Mouse (Mus musculus): ENCODE measurements at regions not wholly inside any gene's neighbourhood (a gene's known extent, or its start where the extent isn't known, plus 50 kb on each side); places are given as distances from the start of the nearest gene placed in this dataset.

DNA sequence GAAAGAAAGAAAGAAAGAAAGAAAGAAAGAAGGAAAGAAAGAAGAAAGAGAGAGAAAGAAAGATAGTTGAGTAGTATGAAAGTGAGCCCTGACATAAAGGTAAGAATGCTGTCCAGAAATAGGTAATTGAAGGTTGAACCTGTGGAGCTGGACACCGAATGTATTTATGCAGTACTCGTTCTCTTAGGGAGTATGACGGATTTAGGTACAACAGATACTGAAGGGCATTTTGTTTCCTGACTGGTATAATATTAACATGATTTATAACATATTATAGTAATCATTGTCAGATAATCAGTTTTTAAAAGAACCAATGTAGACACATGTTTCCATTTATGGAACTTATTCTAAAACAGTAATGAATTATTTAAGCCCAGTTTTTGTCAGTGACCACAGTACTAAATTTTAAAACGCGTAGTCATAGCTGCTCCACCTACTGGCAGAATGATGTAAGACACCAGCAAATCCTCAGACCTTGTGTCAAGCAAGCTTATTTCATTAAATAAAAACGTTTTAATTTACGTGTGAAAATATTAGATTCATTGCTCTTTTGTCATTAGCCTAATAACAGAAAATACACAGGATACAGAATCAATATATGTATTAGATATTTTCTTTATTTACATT lies 191.0 kb downstream of the Vgll3 start:
- Histone ChIP-seq H3K36me3 (ENCODE audit: insufficient read depth, low read length) (no peaks in the 10 kb centered on the region), H3K9me3 (ENCODE audit: low read length) (no peaks in the 10 kb centered on the region), H3K4me3 (replicated peaks; ENCODE audit: low read length) (no peak overlapping the region), H3K27me3 (ENCODE audit: insufficient read depth, low read length) (no peaks in the 10 kb centered on the region), H3K4me1 (replicated peaks; ENCODE audit: low read depth, low read length) (no peaks in the 10 kb centered on the region)
- TF ChIP-seq CTCF (conservative IDR thresholded peaks at IDR 0.05; ENCODE audit: low read length) (peak; percentile 69), POU5F1 (IDR thresholded peaks at IDR 0.05; ENCODE audit: borderline replicate concordance, low read length) (no peak), NANOG (IDR thresholded peaks at IDR 0.05; ENCODE audit: borderline replicate concordance, low read length) (no peak)

DNA sequence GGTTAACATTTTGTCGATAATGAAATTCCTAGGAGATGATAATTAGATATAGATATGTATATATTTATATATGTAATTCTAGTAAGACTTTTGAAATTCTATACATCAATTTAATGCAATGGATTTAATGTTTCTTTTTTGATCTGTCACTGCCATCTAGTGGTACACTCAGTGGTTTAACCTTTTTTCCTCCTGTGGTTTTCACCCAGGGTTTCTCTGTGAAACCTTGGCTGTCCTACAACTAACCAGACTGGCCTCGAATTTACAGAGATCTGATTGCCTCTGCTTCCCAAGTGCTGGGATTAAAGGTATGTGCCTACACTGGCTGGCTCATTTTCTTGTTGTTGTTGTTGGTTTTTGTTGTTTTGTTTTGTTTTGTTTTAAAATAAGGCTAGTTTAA lies 198.6 kb downstream of the Vgll3 start:
- Histone ChIP-seq H3K9me3 (ENCODE audit: low read length) (no peaks in the 10 kb centered on the region), H3K27me3 (ENCODE audit: insufficient read depth, low read length) (no peaks in the 10 kb centered on the region), H3K36me3 (ENCODE audit: insufficient read depth, low read length) (no peaks in the 10 kb centered on the region), H3K4me3 (replicated peaks; ENCODE audit: low read length) (no peak overlapping the region), H3K4me1 (replicated peaks; ENCODE audit: low read depth, low read length) (peaks cover 5% of the 10 kb centered on the region)
- TF ChIP-seq POU5F1 (IDR thresholded peaks at IDR 0.05; ENCODE audit: borderline replicate concordance, low read length) (no peak), CTCF (conservative IDR thresholded peaks at IDR 0.05; ENCODE audit: low read length) (peak; percentile 25)

DNA sequence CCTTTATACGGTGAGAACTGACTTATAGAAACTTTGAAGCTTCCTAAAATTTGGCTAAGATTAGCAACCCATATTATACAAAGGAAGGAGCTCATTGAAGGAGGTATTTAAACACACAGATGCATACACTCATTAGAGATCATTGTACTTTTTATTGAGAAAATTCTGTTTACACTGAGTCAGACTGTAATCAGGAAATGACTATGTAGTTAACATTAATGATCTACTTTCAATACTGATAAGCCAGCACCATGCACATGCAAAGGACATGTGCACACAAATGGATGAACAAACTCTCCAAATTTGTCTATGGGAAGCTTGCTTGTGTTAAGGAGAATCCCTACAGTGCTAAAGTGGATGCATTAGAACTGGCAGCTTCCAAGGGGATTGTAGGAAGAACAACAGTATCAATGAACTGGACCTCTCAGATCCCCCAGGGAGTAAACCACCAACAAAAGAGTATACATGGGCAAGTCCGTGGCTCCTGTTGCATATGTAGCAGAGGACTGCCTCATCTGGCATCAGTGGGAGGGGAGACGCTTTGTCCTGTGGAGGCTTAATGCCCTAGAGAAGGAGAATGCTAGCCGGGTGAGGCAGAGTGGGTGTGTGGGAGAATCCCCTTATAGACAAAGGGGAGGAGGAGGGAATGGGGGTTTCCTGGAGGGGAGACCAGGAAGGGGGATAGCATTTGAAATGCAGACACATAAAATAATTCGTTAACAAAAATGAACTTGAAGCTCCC lies 200.0 kb downstream of the Vgll3 start:
- no peaks in the 10 kb centered on the region for H3K9me3 ChIP-seq (ENCODE audit: low read length)
- H3K4me3 ChIP-seq (replicated peaks; ENCODE audit: low read length): no peak overlapping the region
- H3K4me1 ChIP-seq (replicated peaks; ENCODE audit: low read depth, low read length): peaks cover 5% of the 10 kb centered on the region
- no peak for TF ChIP-seq NANOG (IDR thresholded peaks at IDR 0.05; ENCODE audit: borderline replicate concordance, low read length)
- no peak for TF ChIP-seq CTCF (conservative IDR thresholded peaks at IDR 0.05; ENCODE audit: low read length)
- TF ChIP-seq POU5F1 (IDR thresholded peaks at IDR 0.05; ENCODE audit: borderline replicate concordance, low read length): no peak
- H3K27me3 ChIP-seq (ENCODE audit: insufficient read depth, low read length): no peaks in the 10 kb centered on the region
- H3K36me3 ChIP-seq (ENCODE audit: insufficient read depth, low read length): no peaks in the 10 kb centered on the region

DNA sequence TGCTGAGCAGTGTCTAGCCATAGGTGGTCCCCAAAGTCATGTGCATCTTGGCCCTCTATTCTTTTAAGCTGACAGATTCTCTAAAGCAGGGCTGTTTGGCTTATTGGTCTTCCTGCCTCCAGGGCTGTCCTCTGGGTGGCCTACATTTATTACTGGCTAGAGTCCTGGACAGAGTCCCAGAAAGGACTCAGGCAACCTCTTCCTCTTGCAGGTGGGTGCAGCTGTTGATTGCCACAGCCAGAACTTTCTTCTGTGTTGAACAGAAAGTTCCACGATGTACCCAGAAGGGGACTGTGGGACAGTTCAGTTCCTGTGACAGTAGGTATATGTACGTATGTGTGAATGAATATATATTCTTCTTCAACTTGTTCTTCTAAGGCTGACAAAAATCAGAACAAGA lies 202.0 kb downstream of the Vgll3 start:
- Histone ChIP-seq H3K4me1 (replicated peaks; ENCODE audit: low read depth, low read length) (peaks cover 5% of the 10 kb centered on the region), H3K27me3 (ENCODE audit: insufficient read depth, low read length) (no peaks in the 10 kb centered on the region), H3K4me3 (replicated peaks; ENCODE audit: low read length) (no peak overlapping the region), H3K9me3 (ENCODE audit: low read length) (no peaks in the 10 kb centered on the region), H3K36me3 (ENCODE audit: insufficient read depth, low read length) (no peaks in the 10 kb centered on the region)
- TF ChIP-seq POU5F1 (IDR thresholded peaks at IDR 0.05; ENCODE audit: borderline replicate concordance, low read length) (no peak), NANOG (IDR thresholded peaks at IDR 0.05; ENCODE audit: borderline replicate concordance, low read length) (no peak), CTCF (conservative IDR thresholded peaks at IDR 0.05; ENCODE audit: low read length) (no peak)

DNA sequence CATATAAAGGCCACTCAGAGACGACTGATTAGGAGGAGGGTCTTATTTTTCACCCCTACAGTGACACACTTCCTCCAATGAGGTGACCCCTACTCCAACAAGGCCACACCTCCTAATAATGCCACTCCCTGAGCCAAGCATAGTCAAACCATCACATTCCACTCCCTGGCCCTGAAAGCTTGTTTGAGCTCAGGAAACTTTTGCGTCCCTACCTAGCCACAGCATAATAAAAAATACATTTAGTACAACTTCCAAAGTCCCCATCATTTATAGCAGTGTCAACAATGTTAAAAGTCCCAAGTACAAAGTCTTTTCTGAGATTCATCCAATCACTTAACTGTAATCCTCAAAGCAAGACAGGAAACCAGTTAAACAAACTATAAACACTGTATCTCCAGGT lies 208.3 kb downstream of the Vgll3 start:
- H3K4me3 ChIP-seq (replicated peaks; ENCODE audit: low read length): no peak overlapping the region
- no peak for TF ChIP-seq NANOG (IDR thresholded peaks at IDR 0.05; ENCODE audit: borderline replicate concordance, low read length)
- TF ChIP-seq POU5F1 (IDR thresholded peaks at IDR 0.05; ENCODE audit: borderline replicate concordance, low read length): no peak
- TF ChIP-seq CTCF (conservative IDR thresholded peaks at IDR 0.05; ENCODE audit: low read length): no peak

More for the DNA sequence above, 208.3 kb downstream of the Vgll3 start:
- no peaks in the 10 kb centered on the region for H3K36me3 ChIP-seq (ENCODE audit: insufficient read depth, low read length)
- H3K9me3 ChIP-seq (ENCODE audit: low read length): no peaks in the 10 kb centered on the region
- no peaks in the 10 kb centered on the region for H3K27me3 ChIP-seq (ENCODE audit: insufficient read depth, low read length)
- no peaks in the 10 kb centered on the region for H3K4me1 ChIP-seq (replicated peaks; ENCODE audit: low read depth, low read length)
